Mouse (Mus musculus) G1E (cell line): ENCODE results near the gene Slx1b. TPM values are rescaled to one million over a fixed set of nuclear protein-coding genes. Genes with fewer than 3 reads are reported as not detected.
"Not testable (repeated sequence)": the region's sequence is repeated elsewhere in the genome, so short reads cannot be mapped to it uniquely, and the experiment has no call there.

ENCODE experiments used
- ATAC-seq: 2 replicates; pipeline ENCODE4 v1.8.0; 2016; ENCODE audit warnings: mild to moderate bottlenecking; ENCODE audit not compliant: insufficient number of reproducible peaks, poor library complexity, low FRiP score, severe bottlenecking; ENCODE audit errors: extremely low read depth
- DNase-seq: peaks from one replicate; pipeline ENCODE4 v3.0.0; 2012; ENCODE audit warnings: low spot score
- H3K27me3 ChIP-seq: 2 replicates; pipeline ENCODE4 v1.6.1; 2012; ENCODE audit warnings: mild to moderate bottlenecking, low read length, inconsistent platforms; ENCODE audit not compliant: insufficient read depth
- H3K36me3 ChIP-seq: replicated peaks from 2 replicates; pipeline ENCODE3; 2012; ENCODE audit warnings: mild to moderate bottlenecking, inconsistent platforms
- H3K4me1 ChIP-seq: 2 replicates; pipeline ENCODE4 v1.6.1; 2012; ENCODE audit warnings: low read depth, low read length, inconsistent platforms, mixed read lengths; ENCODE audit not compliant: insufficient read depth
- H3K4me3 ChIP-seq: 2 replicates; pipeline ENCODE4 v1.5.1; 2012; ENCODE audit warnings: low read depth, mild to moderate bottlenecking, inconsistent platforms, low read length, moderate library complexity, mixed read lengths
- H3K9me3 ChIP-seq: replicated peaks from 2 replicates; pipeline ENCODE4 v1.6.1; 2012; ENCODE audit warnings: inconsistent platforms
- CTCF ChIP-seq: IDR thresholded peaks from 2 replicates; pipeline ENCODE4 v1.5.1; 2012; ENCODE audit warnings: low read depth, low read length, inconsistent platforms, mixed read lengths
- GATA1 ChIP-seq: IDR thresholded peaks from 2 replicates; pipeline ENCODE4 v1.6.1; 2012; ENCODE audit warnings: borderline replicate concordance, low read length, inconsistent platforms, mixed read lengths
- GATA2 ChIP-seq: IDR thresholded peaks from 2 replicates; pipeline ENCODE4 v1.6.1; 2012; ENCODE audit warnings: low read depth, low read length, inconsistent platforms, borderline replicate concordance
- POLR2AphosphoS5 ChIP-seq: IDR thresholded peaks from 2 replicates; pipeline ENCODE4 v1.6.1; 2012; ENCODE audit warnings: low read depth, low read length, inconsistent platforms; ENCODE audit not compliant: insufficient replicate concordance
- TAL1 ChIP-seq: conservative IDR thresholded peaks from 2 replicates; pipeline ENCODE4 v1.6.1; 2012; ENCODE audit warnings: low read depth, low read length, inconsistent platforms, mixed read lengths
- polyA plus RNA-seq: library from polyadenylated mRNA; stranded (reverse); fragments of >175 nt; gene quantifications from 2 replicates; pipeline ENCODE4 v1.2.3, GENCODE M21; 2012
- total RNA-seq, 2 experiments: library from RNA; stranded (forward) in 1 of 2; stranded (reverse) in 1 of 2; fragments of 200-1000 nt in 1 of 2; fragments of >200 nt in 1 of 2; fragmentation: Nextera tagmentation in 1 of 2; gene quantifications; 2 replicates each; pipeline ENCODE4 v1.2.3; 2014 to 2017

The Slx1b gene
- total and polyA plus RNA-seq, 3 experiments: 3.5 to 8.1 (median 4.5) TPM

DNA sequence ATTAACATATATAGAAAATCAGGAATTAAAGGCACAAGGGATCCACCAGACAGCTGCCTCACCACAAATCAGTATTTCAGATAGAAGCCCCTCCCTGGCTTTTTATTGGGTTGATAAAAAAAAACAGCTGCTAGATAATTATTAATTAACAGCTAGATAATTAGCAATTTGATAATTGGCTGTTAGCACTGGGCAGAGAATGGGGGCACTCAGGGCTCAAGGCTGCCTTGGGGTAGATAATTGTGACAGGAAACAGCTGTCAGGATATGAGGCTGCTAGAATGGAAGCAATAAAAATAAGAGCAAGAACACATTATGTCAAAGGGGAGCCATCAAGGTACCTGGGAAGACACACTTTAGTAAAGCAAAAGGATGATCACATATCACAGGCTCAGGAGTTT is 50.7 kb downstream of the Slx1b start:
- H3K4me3 ChIP-seq: no peak overlapping the region
- no peak for TF ChIP-seq TAL1
- TF ChIP-seq GATA1: no peak
- no peak for TF ChIP-seq POLR2AphosphoS5
- TF ChIP-seq CTCF: no peak
- no peak for TF ChIP-seq GATA2

DNA sequence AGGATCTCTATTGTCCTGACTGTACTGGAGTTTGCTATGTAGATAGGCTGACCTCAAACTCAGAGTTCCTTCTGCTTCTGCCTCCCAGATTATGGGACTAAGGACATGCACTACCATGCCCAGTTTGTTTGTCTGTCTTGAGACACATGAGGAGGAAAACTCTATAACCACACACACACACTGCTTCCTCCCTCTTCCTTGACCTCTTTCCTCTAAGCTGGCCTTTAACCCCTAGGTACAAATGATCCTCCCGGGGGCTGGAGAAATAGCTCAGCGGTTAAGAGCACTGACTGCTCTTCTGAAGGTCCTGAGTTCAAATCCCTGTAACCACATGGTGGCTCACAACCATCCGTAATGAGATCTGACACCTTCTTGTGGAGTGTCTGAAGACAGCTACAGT is 51.2 kb downstream of the Slx1b start:
- TF ChIP-seq GATA2 (no peak), GATA1 (no peak), CTCF (no peak), POLR2AphosphoS5 (no peak), TAL1 (no peak)
- H3K27me3 ChIP-seq: no peaks in the 10 kb centered on the region
- ATAC-seq: no peak
- no peaks in the 10 kb centered on the region for H3K36me3 ChIP-seq
- no peaks in the 10 kb centered on the region for H3K9me3 ChIP-seq
- no peak for DNase-seq
- H3K4me1 ChIP-seq: peaks cover 20% of the 10 kb centered on the region
- no peak overlapping the region for H3K4me3 ChIP-seq

More for the DNA sequence above, 50.7 kb downstream of the Slx1b start:
- no peak for DNase-seq
- Histone ChIP-seq H3K4me1 (peaks cover 25% of the 10 kb centered on the region), H3K36me3 (no peaks in the 10 kb centered on the region), H3K9me3 (no peaks in the 10 kb centered on the region), H3K27me3 (no peaks in the 10 kb centered on the region)
- ATAC-seq: no peak

DNA sequence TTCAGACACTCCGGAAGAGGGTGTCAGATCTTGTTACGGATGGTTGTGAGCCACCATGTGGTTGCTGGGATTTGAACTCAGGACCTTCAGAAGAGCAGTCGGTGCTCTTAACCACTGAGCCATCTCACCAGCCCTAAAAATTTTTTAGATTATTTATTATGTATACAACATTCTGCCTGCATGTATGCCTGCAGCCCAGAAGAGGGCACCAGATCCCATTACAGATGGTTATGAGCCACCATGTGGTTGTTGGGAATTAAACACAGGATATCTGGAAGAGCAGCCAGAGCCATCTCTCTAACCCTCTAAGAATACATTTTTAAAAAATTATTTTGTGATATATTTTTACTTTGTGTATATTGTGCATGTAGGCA is 52.4 kb downstream of the Slx1b start:
- peaks cover 11% of the 10 kb centered on the region for H3K4me1 ChIP-seq
- ATAC-seq, H3K27me3 ChIP-seq, H3K9me3 ChIP-seq, H3K4me3 ChIP-seq, H3K36me3 ChIP-seq, DNase-seq: not testable (repeated sequence)

DNA sequence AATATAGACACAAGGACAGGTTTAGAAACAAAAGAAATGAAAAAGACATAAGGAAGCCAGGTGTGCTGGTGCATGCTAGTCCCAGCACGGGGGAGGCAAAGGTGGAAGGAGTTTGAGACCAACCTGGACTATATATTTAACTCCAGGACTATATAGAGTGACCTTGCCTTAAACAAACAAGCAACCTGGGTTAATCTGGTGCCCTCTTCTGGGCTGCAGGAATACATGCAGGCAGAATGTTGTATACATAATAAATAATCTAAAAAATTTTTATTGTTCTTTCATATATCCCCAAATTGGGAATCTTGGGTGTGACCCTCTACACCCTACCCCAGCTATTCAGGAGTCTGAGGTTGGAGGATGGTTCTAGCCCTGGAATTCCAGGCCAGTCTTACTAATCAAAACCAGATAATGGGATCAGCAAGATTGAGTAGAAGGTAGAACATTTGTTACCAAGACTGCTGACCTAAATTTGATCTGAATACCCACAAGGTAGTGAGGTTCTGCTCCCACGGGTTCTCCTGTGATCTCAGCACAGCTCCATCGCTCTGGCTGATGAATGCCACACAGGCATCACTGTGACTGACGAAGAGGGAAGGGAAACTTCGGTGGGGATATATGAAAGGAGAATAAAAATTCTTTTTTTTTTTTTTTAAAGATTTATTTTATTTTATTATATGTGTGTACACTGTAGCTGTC is 52.9 kb downstream of the Slx1b start:
- Histone ChIP-seq H3K36me3 (no peaks in the 10 kb centered on the region), H3K4me1 (peaks cover 11% of the 10 kb centered on the region), H3K4me3 (no peak overlapping the region), H3K9me3 (no peaks in the 10 kb centered on the region), H3K27me3 (peaks cover 7% of the 10 kb centered on the region; the same call in 1 of the 2 replicates)
- DNase-seq: no peak
- TF ChIP-seq GATA2: no peak
- no peak for TF ChIP-seq CTCF
- TF ChIP-seq TAL1: no peak
- no peak for TF ChIP-seq POLR2AphosphoS5
- no peak for TF ChIP-seq GATA1
- no peak for ATAC-seq

Other genes with a start within 250 kb of the Slx1b start
Only the 20 nearest of the 26 such genes appear.
- gene Eif3c, start 129.4 kb downstream of the Slx1b start, total RNA-seq (2014; fragmentation: Nextera tagmentation): 580 and 606 TPM in 2 replicates
- 211 and 235 TPM in 2 replicates for gene Eif3c, start 129.4 kb downstream of the Slx1b start, total RNA-seq (2017)
- 103 and 114 TPM in 2 replicates for gene Eif3c, start 129.4 kb downstream of the Slx1b start, polyA plus RNA-seq
- gene Apobr, start 110.8 kb downstream of the Slx1b start, total RNA-seq (2014; fragmentation: Nextera tagmentation): 1.3 and 3.7 TPM in 2 replicates
- gene Apobr, start 110.8 kb downstream of the Slx1b start, total RNA-seq (2017): 4.4 and 5.5 TPM in 2 replicates
- gene Apobr, start 110.8 kb downstream of the Slx1b start, polyA plus RNA-seq: 4.8 and 4.9 TPM in 2 replicates
- gene Cln3, start 110.0 kb downstream of the Slx1b start, total RNA-seq (2014; fragmentation: Nextera tagmentation): 27.9 and 35.1 TPM in 2 replicates
- gene Cln3, start 110.0 kb downstream of the Slx1b start, total RNA-seq (2017): 49.9 and 52.7 TPM in 2 replicates
- 10.9 and 15.4 TPM in 2 replicates for gene Cln3, start 110.0 kb downstream of the Slx1b start, polyA plus RNA-seq
- not detected in 2 replicates for gene Il27, start 100.8 kb downstream of the Slx1b start, total RNA-seq (2014; fragmentation: Nextera tagmentation)
- not detected in 2 replicates for gene Il27, start 100.8 kb downstream of the Slx1b start, total RNA-seq (2017)
- not detected in 2 replicates for gene Il27, start 100.8 kb downstream of the Slx1b start, polyA plus RNA-seq
- gene Nupr1, start 64.9 kb downstream of the Slx1b start, total RNA-seq (2014; fragmentation: Nextera tagmentation): 13.4 and 24.8 TPM in 2 replicates
- gene Nupr1, start 64.9 kb downstream of the Slx1b start, total RNA-seq (2017): 0.41 and 1.1 TPM in 2 replicates
- gene Nupr1, start 64.9 kb downstream of the Slx1b start, polyA plus RNA-seq: 9.8 and 11.1 TPM in 2 replicates
- gene Sgf29, start 46.5 kb downstream of the Slx1b start, total RNA-seq (2014; fragmentation: Nextera tagmentation): 159 and 175 TPM in 2 replicates
- 36.8 and 57.3 TPM in 2 replicates for gene Sgf29, start 46.5 kb downstream of the Slx1b start, total RNA-seq (2017)
- gene Sgf29, start 46.5 kb downstream of the Slx1b start, polyA plus RNA-seq: 61.3 and 124 TPM in 2 replicates
- not detected in 2 replicates for gene Sult1a1, start 19.4 kb downstream of the Slx1b start, total RNA-seq (2014; fragmentation: Nextera tagmentation)
- gene Sult1a1, start 19.4 kb downstream of the Slx1b start, total RNA-seq (2017): 0.12 and 0.33 TPM in 2 replicates
- not detected in 2 replicates for gene Sult1a1, start 19.4 kb downstream of the Slx1b start, polyA plus RNA-seq
- 77.5 and 93.8 TPM in 2 replicates for gene Bola2, start 383 bp downstream of the Slx1b start, total RNA-seq (2014; fragmentation: Nextera tagmentation)
- gene Bola2, start 383 bp downstream of the Slx1b start, total RNA-seq (2017): 117 and 161 TPM in 2 replicates
- gene Bola2, start 383 bp downstream of the Slx1b start, polyA plus RNA-seq: 189 and 303 TPM in 2 replicates
- gene Coro1a, start 12.0 kb upstream of the Slx1b start, total RNA-seq (2014; fragmentation: Nextera tagmentation): 36.0 and 50.1 TPM in 2 replicates
- 162 and 174 TPM in 2 replicates for gene Coro1a, start 12.0 kb upstream of the Slx1b start, total RNA-seq (2017)
- 178 and 186 TPM in 2 replicates for gene Coro1a, start 12.0 kb upstream of the Slx1b start, polyA plus RNA-seq
- gene Mapk3, start 63.8 kb upstream of the Slx1b start, total RNA-seq (2014; fragmentation: Nextera tagmentation): 66.4 and 91.6 TPM in 2 replicates
- gene Mapk3, start 63.8 kb upstream of the Slx1b start, total RNA-seq (2017): 18.2 and 18.4 TPM in 2 replicates
- 65.1 and 68.8 TPM in 2 replicates for gene Mapk3, start 63.8 kb upstream of the Slx1b start, polyA plus RNA-seq
- 28.9 and 29.9 TPM in 2 replicates for gene Gdpd3, start 70.5 kb upstream of the Slx1b start, total RNA-seq (2014; fragmentation: Nextera tagmentation)
- 15.4 and 17.9 TPM in 2 replicates for gene Gdpd3, start 70.5 kb upstream of the Slx1b start, total RNA-seq (2017)
- gene Gdpd3, start 70.5 kb upstream of the Slx1b start, polyA plus RNA-seq: 4.9 and 6.1 TPM in 2 replicates
- gene Ypel3, start 81.2 kb upstream of the Slx1b start, total RNA-seq (2014; fragmentation: Nextera tagmentation): 41.6 and 86.7 TPM in 2 replicates
- gene Ypel3, start 81.2 kb upstream of the Slx1b start, total RNA-seq (2017): 20.2 and 23.1 TPM in 2 replicates
- gene Ypel3, start 81.2 kb upstream of the Slx1b start, polyA plus RNA-seq: 78.1 and 78.3 TPM in 2 replicates
- 2.5 and 8.4 TPM in 2 replicates for gene Tbx6, start 85.7 kb upstream of the Slx1b start, total RNA-seq (2014; fragmentation: Nextera tagmentation)
- gene Tbx6, start 85.7 kb upstream of the Slx1b start, total RNA-seq (2017): 0.11 and 0.29 TPM in 2 replicates
- gene Tbx6, start 85.7 kb upstream of the Slx1b start, polyA plus RNA-seq: 0.85 and 1.1 TPM in 2 replicates
- gene Ppp4c, start 96.7 kb upstream of the Slx1b start, total RNA-seq (2014; fragmentation: Nextera tagmentation): 126 and 176 TPM in 2 replicates
- gene Ppp4c, start 96.7 kb upstream of the Slx1b start, total RNA-seq (2017): 186 and 199 TPM in 2 replicates
- gene Ppp4c, start 96.7 kb upstream of the Slx1b start, polyA plus RNA-seq: 169 and 192 TPM in 2 replicates
- not detected in 2 replicates for gene Fam57b, start 101.9 kb upstream of the Slx1b start, total RNA-seq (2014; fragmentation: Nextera tagmentation)
- gene Fam57b, start 101.9 kb upstream of the Slx1b start, total RNA-seq (2017): 0.05 TPM in 1 of 2 replicates, not detected in the other
- 0.02 and 0.06 TPM in 2 replicates for gene Fam57b, start 101.9 kb upstream of the Slx1b start, polyA plus RNA-seq
- not detected in 2 replicates for gene 4930451I11Rik, start 135.9 kb upstream of the Slx1b start, total RNA-seq (2014; fragmentation: Nextera tagmentation)
- not detected in 2 replicates for gene 4930451I11Rik, start 135.9 kb upstream of the Slx1b start, total RNA-seq (2017)
- gene 4930451I11Rik, start 135.9 kb upstream of the Slx1b start, polyA plus RNA-seq: not detected in 2 replicates
- gene Doc2a, start 151.6 kb upstream of the Slx1b start, total RNA-seq (2014; fragmentation: Nextera tagmentation): not detected in 2 replicates
- gene Doc2a, start 151.6 kb upstream of the Slx1b start, total RNA-seq (2017): 0.11 and 0.23 TPM in 2 replicates
- gene Doc2a, start 151.6 kb upstream of the Slx1b start, polyA plus RNA-seq: not detected in 2 replicates
- 46.8 and 53.2 TPM in 2 replicates for gene Hirip3, start 166.2 kb upstream of the Slx1b start, total RNA-seq (2014; fragmentation: Nextera tagmentation)
- gene Hirip3, start 166.2 kb upstream of the Slx1b start, total RNA-seq (2017): 90.4 and 115 TPM in 2 replicates
- gene Hirip3, start 166.2 kb upstream of the Slx1b start, polyA plus RNA-seq: 158 and 159 TPM in 2 replicates
- 106 and 136 TPM in 2 replicates for gene Ino80e, start 166.6 kb upstream of the Slx1b start, total RNA-seq (2014; fragmentation: Nextera tagmentation)
- gene Ino80e, start 166.6 kb upstream of the Slx1b start, total RNA-seq (2017): 50.7 and 60.3 TPM in 2 replicates
- 893 and 1,187 TPM in 2 replicates for gene Ino80e, start 166.6 kb upstream of the Slx1b start, polyA plus RNA-seq
- 42.9 and 53.6 TPM in 2 replicates for gene Taok2, start 188.9 kb upstream of the Slx1b start, total RNA-seq (2014; fragmentation: Nextera tagmentation)
- 36.2 and 38.3 TPM in 2 replicates for gene Taok2, start 188.9 kb upstream of the Slx1b start, total RNA-seq (2017)
- 181 and 222 TPM in 2 replicates for gene Taok2, start 188.9 kb upstream of the Slx1b start, polyA plus RNA-seq